Mouse (Mus musculus) layer of hippocampus, adult 9-10 months (tissue): ENCODE results near the gene Chst3.
"Not testable (repeated sequence)": the region's sequence is repeated elsewhere in the genome, so short reads cannot be mapped to it uniquely, and the experiment has no call there.

Source experiments
- DNase-seq: peaks from one replicate; pipeline ENCODE4 v3.0.0; 2022; ENCODE audit warnings: low spot score

Chst3 gene

GRCm38 (mm10) chr10:60156016-60156415 lies 63.0 kb downstream of the Chst3 start:
- DNase-seq: no peak

- no peak for DNase-seq
Observed at GRCm38 (mm10) chr10:60151107-60151663, 67.9 kb downstream of the Chst3 start.

- no peak for DNase-seq
Observed at GRCm38 (mm10) chr10:60148087-60148486, 71.0 kb downstream of the Chst3 start.

GRCm38 (mm10) chr10:60147510-60148047 lies 71.5 kb downstream of the Chst3 start:
- not testable (repeated sequence) for DNase-seq

GRCm38 (mm10) chr10:60141656-60142160 lies 77.4 kb downstream of the Chst3 start:
- no peak for DNase-seq

GRCm38 (mm10) chr10:60140751-60141150 lies 78.3 kb downstream of the Chst3 start:
- DNase-seq: no peak

GRCm38 (mm10) chr10:60138680-60139079 lies 80.4 kb downstream of the Chst3 start:
- DNase-seq: no peak

GRCm38 (mm10) chr10:60136935-60137334 lies 82.1 kb downstream of the Chst3 start:
- no peak for DNase-seq

GRCm38 (mm10) chr10:60136010-60136409 lies 83.0 kb downstream of the Chst3 start:
- not testable (repeated sequence) for DNase-seq

GRCm38 (mm10) chr10:60134201-60134600 lies 84.9 kb downstream of the Chst3 start:
- DNase-seq: no peak

- DNase-seq: no peak
Observed at GRCm38 (mm10) chr10:60133501-60133900, 85.6 kb downstream of the Chst3 start.
